Mouse (Mus musculus) hindbrain, embryonic 14.5 days (tissue): ENCODE data around the gene Dcpp1. TPM values are rescaled to one million over a fixed set of nuclear protein-coding genes. Genes with fewer than 3 reads are reported as not detected.
A peak's percentile ranks its signal among the peaks of the same experiment; 100 is the strongest.
"Not testable (repeated sequence)": the region's sequence is repeated elsewhere in the genome, so short reads cannot be mapped to it uniquely, and the experiment has no call there.

Experiments
- ATAC-seq: fragments of 200-750 bp; cut with Nextera tagmentation; 2 replicates; pipeline ENCODE4 v1.8.0; 2017; ENCODE audit warnings: moderate number of reproducible peaks, mild to moderate bottlenecking, moderate TSS enrichment, moderate library complexity; ENCODE audit not compliant: low FRiP score
- DNase-seq: peaks from one replicate; pipeline ENCODE4 v3.0.0-alpha.2; 2015; ENCODE audit warnings: low spot score
- H3K27ac ChIP-seq: fragments of 300-500 bp; sonication (generic); 2 replicates; pipeline ENCODE4 v1.5.1; 2014; ENCODE audit warnings: mild to moderate bottlenecking, moderate library complexity
- H3K27me3 ChIP-seq: fragments of 300-500 bp; sonication (generic); 2 replicates; pipeline ENCODE4 v1.6.1; 2014; ENCODE audit warnings: mild to moderate bottlenecking, low read length, mixed read lengths; ENCODE audit not compliant: control insufficient read depth, insufficient read depth
- H3K36me3 ChIP-seq: fragments of 300-500 bp; sonication (generic); replicated peaks from 2 replicates; pipeline ENCODE4 v1.6.1; 2014; ENCODE audit not compliant: control insufficient read depth, insufficient read depth
- H3K4me1 ChIP-seq: fragments of 300-500 bp; sonication (generic); replicated peaks from 2 replicates; pipeline ENCODE4 v1.6.1; 2014; ENCODE audit warnings: antibody characterized with exemption, low read length, mixed read lengths; ENCODE audit not compliant: control insufficient read depth, insufficient read depth
- H3K4me2 ChIP-seq: fragments of 300-500 bp; sonication (generic); replicated peaks from 2 replicates; pipeline ENCODE4 v1.6.1; 2014; ENCODE audit warnings: mild to moderate bottlenecking, moderate library complexity
- H3K4me3 ChIP-seq: fragments of 300-500 bp; sonication (generic); replicated peaks from 2 replicates; pipeline ENCODE4 v1.5.1; 2014; ENCODE audit warnings: mild to moderate bottlenecking, low read length
- H3K9ac ChIP-seq: fragments of 300-500 bp; sonication (generic); 2 replicates; pipeline ENCODE4 v1.6.1; 2014
- H3K9me3 ChIP-seq: fragments of 300-500 bp; sonication (generic); 2 replicates; pipeline ENCODE4 v1.6.1; 2016; ENCODE audit warnings: low read length; ENCODE audit not compliant: control insufficient read depth
- WGBS: fragments of 180-500 bp; shearing (Covaris S2); extraction: QIAGEN DNeasy Blood & Tissue Kit; methylation state at CpG from one replicate; pipeline ENCODE4 v1.1.7; 2014; 5-methylcytosine and 5-hydroxymethylcytosine counted together
- polyA plus RNA-seq: library from polyadenylated mRNA; unstranded; fragments of >200 nt; fragmentation: Nextera tagmentation; extraction: Ambion mirVana; gene quantifications from 2 replicates; pipeline ENCODE4 v1.2.1, GENCODE M21; 2014

Dcpp1 gene
- polyA plus RNA-seq = not detected in 2 replicates

DNA sequence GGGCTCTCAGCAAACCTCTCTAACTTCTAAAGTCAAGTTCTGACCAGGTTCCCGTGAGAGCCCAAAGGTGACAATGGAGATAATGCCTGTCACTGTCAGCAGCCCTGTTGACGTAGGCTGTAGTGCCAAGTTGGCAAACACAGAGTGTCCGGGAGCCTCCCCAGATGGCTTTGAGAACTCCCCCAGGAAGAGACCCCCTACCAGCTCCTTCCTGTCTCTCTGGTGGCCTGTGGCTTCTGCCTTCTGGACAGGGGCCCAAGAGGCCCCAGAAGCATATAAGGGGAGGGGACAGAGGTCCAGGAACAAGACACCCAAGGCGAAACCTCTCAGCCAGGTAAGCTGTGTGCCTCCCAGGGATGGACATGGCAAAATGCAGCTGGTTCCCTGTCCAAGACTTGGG lies at the start of gene Dcpp1, which contains the start of gene Dcpp2:
Gene Dcpp1, plus strand, starts transcription at position 301 of the 400 bp plus-strand sequence.
Gene Dcpp2, plus strand, starts transcription at position 305 of the 400 bp plus-strand sequence.
- not testable (repeated sequence) for H3K36me3 ChIP-seq, H3K27me3 ChIP-seq, H3K9ac ChIP-seq, H3K27ac ChIP-seq, H3K4me3 ChIP-seq, H3K4me2 ChIP-seq, DNase-seq, ATAC-seq, H3K9me3 ChIP-seq, H3K4me1 ChIP-seq
- 80% methylated on average over 4 of the region's 4 CpGs for WGBS

DNA sequence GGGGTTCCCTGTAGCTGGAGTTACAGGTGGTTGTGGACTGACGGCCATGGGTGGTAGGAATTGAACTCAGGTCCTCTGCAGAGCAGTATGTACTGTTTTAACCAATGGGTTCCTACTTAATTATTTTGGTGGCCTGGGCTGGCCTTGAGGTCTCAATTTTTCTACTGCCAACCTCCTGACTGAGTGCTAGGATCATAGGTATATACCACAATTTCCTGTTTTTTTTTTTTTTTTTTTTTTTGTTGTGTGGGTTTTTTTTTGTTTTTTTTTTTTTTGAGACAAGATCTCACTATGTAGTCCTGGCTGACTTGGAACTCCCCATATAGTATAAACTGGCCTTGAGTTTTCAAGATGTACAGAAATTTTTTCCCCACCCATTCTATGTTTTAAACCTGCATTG lies 49.5 kb upstream of the Dcpp1 start:
- no peak for ATAC-seq
- H3K27me3 ChIP-seq = peaks cover 6% of the 10 kb centered on the region; the same call in 1 of the 2 replicates
- WGBS = 97% methylated on average over 1 of the region's 1 CpGs

DNA sequence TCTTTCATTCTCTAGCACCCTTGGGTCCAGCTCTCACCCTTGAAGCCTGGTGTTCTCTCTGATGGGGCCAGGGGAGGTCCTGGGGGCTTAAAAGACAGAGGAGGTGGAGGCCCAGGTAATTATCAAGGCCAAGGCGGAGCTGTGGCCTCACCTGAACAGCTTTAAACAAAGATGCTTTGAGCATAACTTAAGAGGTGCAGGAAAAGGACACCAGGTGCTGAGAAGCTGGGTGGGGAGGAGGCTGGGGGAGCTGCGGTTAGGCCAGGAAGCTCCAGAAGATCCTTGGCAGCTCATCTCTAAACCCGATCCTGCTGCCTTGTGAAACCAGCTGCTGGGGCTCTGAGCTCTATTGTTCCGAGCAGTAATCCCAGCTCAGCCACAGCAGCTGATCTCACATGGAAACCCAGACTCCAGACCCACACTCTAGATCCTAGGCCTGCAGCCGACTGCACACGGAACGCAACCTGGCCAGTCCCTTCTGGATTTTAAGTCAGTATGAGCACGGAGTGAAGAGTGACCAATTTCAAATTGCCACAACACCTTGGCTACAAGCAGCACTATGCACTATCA lies 44.6 kb upstream of the Dcpp1 start, which contains the start of gene Prss33:
Gene Prss33, minus strand, starts transcription at position 51 of the 570 bp plus-strand sequence.
- H3K4me2 ChIP-seq = no peak within 1 kb of the TSS
- 73% methylated on average over 8 of the region's 8 CpGs for WGBS
- peaks cover 6% of the 10 kb centered on the region; the same call in 1 of the 2 replicates for H3K27me3 ChIP-seq
- H3K4me1 ChIP-seq = no peaks in the 10 kb centered on the region
- no peak within 1 kb of the TSS for H3K27ac ChIP-seq
- DNase-seq = no peak
- no peak within 1 kb of the TSS for H3K9ac ChIP-seq
- no peak within 1 kb of the TSS for H3K4me3 ChIP-seq
- H3K9me3 ChIP-seq = no peaks in the 10 kb centered on the region
- ATAC-seq = no peak
- no peaks in the 10 kb centered on the region for H3K36me3 ChIP-seq

More for the DNA sequence above, 49.5 kb upstream of the Dcpp1 start:
- Histone ChIP-seq H3K4me2 (no peak overlapping the region), H3K9me3 (no peaks in the 10 kb centered on the region), H3K9ac (no peak overlapping the region), H3K27ac (no peak overlapping the region), H3K4me3 (no peak overlapping the region), H3K36me3 (peaks cover 14% of the 10 kb centered on the region), H3K4me1 (peaks cover 22% of the 10 kb centered on the region)
- DNase-seq = no peak

DNA sequence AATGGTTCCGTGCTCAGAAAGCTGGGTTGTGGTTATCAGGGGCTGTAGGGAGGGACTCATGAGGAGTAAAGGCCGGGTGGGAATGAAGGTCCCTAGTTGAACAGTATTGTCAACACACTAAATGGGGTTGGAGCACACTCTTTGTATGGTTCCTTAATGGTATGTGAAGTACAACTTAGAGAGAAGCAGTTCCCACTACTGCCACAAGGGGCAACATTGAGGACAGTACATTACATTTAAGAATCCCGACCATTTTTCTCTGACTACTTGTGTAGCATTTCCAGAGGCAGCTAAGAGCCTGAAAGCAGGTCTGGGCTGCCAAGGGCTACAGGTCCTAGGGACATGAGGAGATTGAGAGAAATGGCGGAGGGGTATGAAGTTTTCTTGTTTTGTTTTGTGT lies 39.5 kb upstream of the Dcpp1 start:
- no peak for ATAC-seq
- H3K4me2 ChIP-seq = no peak overlapping the region
- H3K4me3 ChIP-seq = no peak overlapping the region
- peak; percentile 81 for DNase-seq
- no peak overlapping the region for H3K9ac ChIP-seq
- H3K27me3 ChIP-seq = no peaks in the 10 kb centered on the region
- no peaks in the 10 kb centered on the region for H3K9me3 ChIP-seq
- no peaks in the 10 kb centered on the region for H3K36me3 ChIP-seq
- WGBS = 31% methylated on average over 4 of the region's 4 CpGs
- H3K27ac ChIP-seq = no peak overlapping the region
- H3K4me1 ChIP-seq = no peaks in the 10 kb centered on the region

DNA sequence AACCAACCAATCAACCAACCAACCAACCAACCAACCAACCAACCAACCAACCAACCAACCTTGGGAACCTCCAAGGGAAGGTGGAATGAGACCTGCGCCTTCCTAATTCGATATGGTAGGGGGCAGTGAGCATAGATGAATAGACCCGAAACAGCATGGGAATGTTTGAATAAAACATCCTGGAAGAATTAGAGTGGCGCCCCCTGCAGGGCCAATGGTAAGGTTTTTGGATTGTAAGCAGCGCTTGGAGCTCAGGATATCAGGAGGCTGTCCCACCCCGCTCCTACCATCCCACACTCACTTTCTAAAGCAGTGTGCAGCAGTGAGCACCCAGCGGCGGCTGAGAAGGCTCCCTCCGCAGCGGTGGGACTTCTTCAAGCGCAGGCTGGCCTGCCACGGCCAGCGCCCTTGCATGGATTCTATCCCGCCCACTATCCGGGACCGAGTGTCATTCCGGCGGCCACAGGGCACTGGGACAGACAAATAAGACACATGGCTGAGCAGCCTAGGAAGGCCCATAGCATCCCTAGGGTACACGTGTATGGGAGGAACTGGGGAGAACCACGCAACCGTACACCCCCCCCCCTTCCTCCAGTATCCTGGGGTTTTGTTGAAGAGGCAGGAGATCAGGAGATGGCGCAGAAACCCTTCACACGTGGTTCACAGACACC lies 37.4 kb upstream of the Dcpp1 start:
- H3K9ac ChIP-seq = no peak overlapping the region
- no peaks in the 10 kb centered on the region for H3K36me3 ChIP-seq
- no peak for DNase-seq
- WGBS = 45% methylated on average over 23 of the region's 23 CpGs
- H3K27me3 ChIP-seq = no peaks in the 10 kb centered on the region
- no peak overlapping the region for H3K4me3 ChIP-seq
- H3K4me1 ChIP-seq = no peaks in the 10 kb centered on the region
- no peak overlapping the region for H3K27ac ChIP-seq
- H3K9me3 ChIP-seq = no peaks in the 10 kb centered on the region
- H3K4me2 ChIP-seq = peak overlapping the region; percentile 14; the same call in 1 of the 2 replicates
- ATAC-seq = no peak

DNA sequence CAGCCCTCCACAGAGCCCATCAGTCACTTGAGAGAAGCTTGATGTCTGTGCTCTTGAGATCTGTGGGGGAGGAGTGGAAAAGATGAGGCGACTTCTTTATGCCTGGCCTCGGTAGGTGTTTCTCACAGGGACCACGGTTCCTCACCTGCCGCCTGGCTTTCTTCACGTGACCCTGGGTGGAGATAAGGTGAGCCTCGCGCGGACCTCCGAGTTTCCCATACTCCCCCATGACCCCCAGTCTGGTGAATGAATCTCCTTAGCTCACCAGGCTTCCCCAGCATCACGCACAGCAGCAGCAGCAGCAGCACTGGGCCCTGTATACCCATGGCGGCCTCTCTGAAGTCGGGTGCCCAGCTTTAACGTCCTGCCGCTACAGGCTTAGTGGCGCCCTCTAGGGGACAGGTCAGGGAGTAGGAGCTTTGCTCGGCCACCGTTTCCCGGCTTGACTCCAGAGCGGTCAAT lies 36.8 kb upstream of the Dcpp1 start, which contains the start of the genes Prss32 and Prss41:
Gene Prss32, plus strand, starts transcription at position 44 of the 462 bp plus-strand sequence.
Gene Prss41, minus strand, starts transcription at position 361 of the 462 bp plus-strand sequence.
- no peak for DNase-seq
- Histone ChIP-seq H3K27ac (no peak within 1 kb of the TSS), H3K36me3 (no peaks in the 10 kb centered on the region), H3K4me1 (no peaks in the 10 kb centered on the region), H3K9ac (no peak within 1 kb of the TSS), H3K4me2 (peak within 1 kb of the TSS; percentile 14), H3K27me3 (no peaks in the 10 kb centered on the region), H3K4me3 (no peak within 1 kb of the TSS), H3K9me3 (no peaks in the 10 kb centered on the region)
- no peak for ATAC-seq
- WGBS = 15% methylated on average over 19 of the region's 19 CpGs

DNA sequence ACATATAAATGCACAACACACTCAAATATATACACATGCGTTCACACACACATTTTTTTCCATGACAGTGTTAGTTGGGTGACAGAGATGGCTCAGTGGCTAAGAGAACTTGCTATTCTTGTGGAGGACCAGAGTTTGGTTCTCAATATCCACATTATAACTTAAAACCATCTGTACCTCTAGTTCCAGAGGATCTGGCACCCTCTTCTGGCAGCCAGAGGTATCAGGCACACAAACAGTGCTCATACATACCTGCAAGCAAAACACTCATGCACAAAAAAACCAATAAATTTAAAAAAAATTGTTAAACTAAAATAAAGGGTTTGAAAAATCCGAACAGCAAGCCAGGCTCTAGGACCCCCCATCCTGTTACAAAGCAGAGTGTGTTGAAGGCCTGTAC lies 30.6 kb upstream of the Dcpp1 start:
- no peak for ATAC-seq
- no peaks in the 10 kb centered on the region for H3K36me3 ChIP-seq
- no peak overlapping the region for H3K4me3 ChIP-seq
- H3K9me3 ChIP-seq = no peaks in the 10 kb centered on the region
- no peaks in the 10 kb centered on the region for H3K4me1 ChIP-seq
- H3K9ac ChIP-seq = no peak overlapping the region
- H3K27ac ChIP-seq = no peak overlapping the region
- no peak overlapping the region for H3K4me2 ChIP-seq
- no peaks in the 10 kb centered on the region for H3K27me3 ChIP-seq
- DNase-seq = no peak
- 69% methylated on average over 2 of the region's 2 CpGs for WGBS

DNA sequence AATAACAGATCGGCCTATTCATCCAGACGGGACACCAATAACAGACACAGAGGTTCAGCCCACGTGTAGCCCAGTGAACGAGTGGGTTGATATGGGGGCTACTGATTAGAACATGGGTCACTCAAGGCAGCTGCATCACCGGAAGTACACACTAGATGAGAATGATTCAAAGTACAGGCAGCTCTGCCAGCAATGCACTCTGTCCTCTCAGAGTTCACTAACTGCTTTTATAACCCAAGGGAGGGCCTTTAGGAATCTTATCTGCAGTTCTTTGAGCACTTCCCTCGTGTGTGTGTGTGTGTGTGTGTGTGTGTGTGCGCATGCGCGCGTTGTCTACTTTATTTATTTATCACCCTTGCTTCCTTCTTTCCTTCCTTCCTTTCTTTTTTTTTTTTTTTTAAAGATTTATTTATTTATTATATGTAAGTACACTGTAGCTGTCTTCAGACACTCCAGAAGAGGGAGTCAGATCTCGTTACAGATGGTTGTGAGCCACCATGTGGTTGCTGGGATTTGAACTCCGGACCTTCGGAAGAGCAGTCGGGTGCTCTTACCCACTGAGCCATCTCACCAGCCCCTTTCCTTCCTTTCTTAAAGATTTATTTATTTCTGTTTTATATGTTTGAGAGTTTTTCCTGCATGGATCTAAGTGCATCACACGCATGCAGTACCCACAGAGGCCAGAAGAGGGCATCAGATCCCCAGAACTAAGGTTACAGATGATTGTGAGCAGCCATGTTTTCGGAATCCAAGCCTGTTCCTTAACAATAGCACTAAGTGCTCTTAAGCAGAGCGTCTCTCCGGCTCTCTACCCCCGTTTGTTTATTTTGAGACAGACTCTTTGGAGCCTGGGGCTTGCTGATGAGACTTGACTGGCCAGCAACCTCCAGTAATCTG lies 29.6 kb upstream of the Dcpp1 start:
- Histone ChIP-seq H3K4me2 (no peak overlapping the region), H3K9me3 (no peaks in the 10 kb centered on the region), H3K4me1 (no peaks in the 10 kb centered on the region), H3K27ac (0 out of 2 replicates have a peak overlapping the region, but pooled peaks have one; percentile 38), H3K4me3 (no peak overlapping the region), H3K9ac (no peak overlapping the region), H3K27me3 (no peaks in the 10 kb centered on the region), H3K36me3 (no peaks in the 10 kb centered on the region)
- ATAC-seq = 0 out of 2 replicates have a peak, but pooled peaks have one; percentile 34
- peak; percentile 78 for DNase-seq
- 61% methylated on average over 18 of the region's 19 CpGs for WGBS

DNA sequence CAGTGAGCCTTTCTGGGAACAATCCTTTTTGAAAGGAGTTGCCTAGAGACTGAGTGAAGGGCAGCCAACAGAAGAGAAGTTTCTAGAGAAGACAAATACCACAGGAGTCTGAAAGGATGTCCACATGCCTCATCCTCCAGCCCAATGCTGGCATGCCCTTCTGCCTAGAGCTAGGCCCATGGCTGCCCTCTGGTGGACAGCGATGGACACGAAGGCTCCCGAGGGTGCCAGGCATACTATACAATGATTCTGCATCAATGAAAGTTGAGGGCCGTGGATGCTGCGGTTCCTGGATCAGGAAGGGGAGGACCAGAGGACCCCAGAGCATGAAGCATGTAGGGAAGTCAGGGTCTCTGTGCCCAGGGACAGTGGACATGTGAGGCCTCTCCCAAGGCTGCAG lies 27.4 kb upstream of the Dcpp1 start:
- 37% methylated on average over 5 of the region's 5 CpGs for WGBS
- H3K4me2 ChIP-seq = no peak overlapping the region
- no peaks in the 10 kb centered on the region for H3K27me3 ChIP-seq
- no peaks in the 10 kb centered on the region for H3K4me1 ChIP-seq
- ATAC-seq (no peak), DNase-seq (peak; percentile 50)
- H3K9me3 ChIP-seq = no peaks in the 10 kb centered on the region
- no peak overlapping the region for H3K4me3 ChIP-seq
- no peak overlapping the region for H3K27ac ChIP-seq
- no peak overlapping the region for H3K9ac ChIP-seq
- H3K36me3 ChIP-seq = no peaks in the 10 kb centered on the region
